Mouse (Mus musculus): ENCODE measurements at regions not wholly inside any gene's neighbourhood (a gene's known extent, or its start where the extent isn't known, plus 50 kb on each side); places are given as distances from the start of the nearest gene placed in this dataset.

- no peak for TF ChIP-seq POLR2A (IDR thresholded peaks at IDR 0.05; ENCODE audit: low read depth, low read length)
- no peak for TF ChIP-seq CTCF (IDR thresholded peaks at IDR 0.05; ENCODE audit: extremely low read depth, insufficient read length, insufficient replicate concordance, low read depth, low read length)
Measured at GRCm38 (mm10) chr2:171487284-171487683, 556.0 kb downstream of the Cbln4 start.
